Mouse (Mus musculus) right cerebral cortex, postnatal 10 days (tissue): ENCODE data around the gene Scaf1.
A peak's percentile ranks its signal among the peaks of the same experiment; 100 is the strongest.

ENCODE experiments used
- DNase-seq, 2 experiments: peaks; one replicate each; pipeline ENCODE4 v3.0.0; 2021; ENCODE audit warnings: low spot score in 2 of 2

Gene Scaf1

GRCm38 (mm10) chr7:44956266-44956665, 59.9 kb downstream of the Scaf1 start:
- DNase-seq = peak in 1 of 2 experiments; percentile 23

GRCm38 (mm10) chr7:44955628-44956027, 60.5 kb downstream of the Scaf1 start:
- DNase-seq = peak in 1 of 2 experiments; percentile 33

- no peak for DNase-seq
Observed at GRCm38 (mm10) chr7:44954091-44954885, 61.9 kb downstream of the Scaf1 start.

DNA sequence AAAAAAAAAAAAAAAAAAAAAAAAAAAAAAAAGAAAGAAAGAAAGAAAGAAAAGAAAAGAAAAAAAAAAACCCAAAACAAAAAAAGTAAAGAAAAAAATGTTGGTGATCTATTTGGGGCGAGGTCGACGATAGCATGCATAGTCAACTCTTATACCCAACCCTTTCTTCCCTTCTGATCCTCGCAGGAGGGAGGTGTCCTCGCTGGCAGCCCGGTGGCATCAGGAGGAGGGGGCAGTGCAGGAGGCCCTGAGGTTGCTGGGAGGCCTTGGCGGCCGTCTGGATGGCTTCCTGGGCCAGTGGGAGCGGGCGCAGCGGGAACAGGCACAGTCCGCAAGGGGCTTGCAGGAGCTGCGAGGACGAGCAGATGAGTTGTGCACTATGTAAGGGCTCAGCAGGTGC, 62.6 kb downstream of the Scaf1 start:
- DNase-seq = peak in 1 of 2 experiments; percentile 23
